Mouse (Mus musculus): ENCODE data around the gene Slc25a30. TPM values are rescaled to one million over a fixed set of nuclear protein-coding genes. Genes with fewer than 3 reads are reported as not detected.

Gene Slc25a30
- polyA plus RNA-seq (2012; rRNA removed) (2.6 and 3.8 TPM in 2 replicates), polyA plus RNA-seq (2014; fragmentation: Nextera tagmentation; extraction: Ambion mirVana) (2.0 and 2.8 TPM in 2 replicates)

DNA sequence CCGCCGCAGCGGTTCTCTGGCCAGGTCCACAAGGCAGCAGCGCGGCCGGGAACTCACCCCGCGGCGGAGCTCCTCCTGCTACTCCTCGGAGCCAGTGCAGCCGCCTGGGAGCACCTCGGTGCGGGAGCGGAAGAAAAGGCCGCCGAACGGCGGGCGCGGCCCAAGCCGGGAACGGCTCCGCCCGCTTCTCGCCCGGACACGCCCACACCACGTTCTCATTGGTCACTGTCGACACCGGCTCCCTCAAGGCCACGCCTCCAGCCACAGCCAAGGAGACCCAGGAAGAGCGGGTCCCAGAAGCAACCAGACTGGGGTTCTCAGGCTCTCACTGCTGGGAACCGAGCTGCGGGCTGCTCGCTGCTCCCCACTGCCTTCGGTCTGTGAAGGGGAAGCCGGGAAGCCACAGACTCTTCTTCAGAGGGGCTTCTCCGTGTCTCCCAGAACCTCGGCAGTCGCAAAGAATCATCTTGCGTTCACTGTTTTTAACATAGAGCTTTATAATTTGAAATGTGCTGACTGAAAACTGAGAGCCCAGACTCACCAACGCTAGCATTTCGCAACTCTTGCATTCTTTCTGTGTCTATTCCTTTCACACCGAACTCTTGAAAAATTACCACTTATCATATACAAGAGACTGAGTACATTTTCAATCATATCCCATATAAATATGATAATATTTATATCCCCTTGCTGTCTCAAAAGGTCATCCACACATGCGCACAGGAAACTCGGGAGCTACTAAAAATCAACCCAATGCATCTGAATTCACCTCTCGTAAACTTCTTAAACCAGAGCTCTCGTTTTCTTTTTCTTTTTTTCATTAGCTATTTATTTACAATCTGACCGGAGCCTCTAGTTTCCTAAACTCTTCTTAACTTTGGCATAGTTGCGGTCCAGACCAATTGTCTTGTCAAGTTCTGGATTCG lies at the start of gene Slc25a30:
Gene Slc25a30, minus strand, starts transcription at position 170 of the 926 bp plus-strand sequence.
- H3K36me3 ChIP-seq (replicated peaks; ENCODE audit: control insufficient read depth, insufficient read depth, low read depth), result no peaks in the 10 kb centered on the region
- peak within 1 kb of the TSS; percentile 70 for H3K9ac ChIP-seq (replicated peaks)
- H3K4me2 ChIP-seq (ENCODE audit: low read depth), result peak within 1 kb of the TSS; percentile 79
- peak; percentile 96 for ATAC-seq (ENCODE audit: insufficient read depth)
- H3K9me3 ChIP-seq (ENCODE audit: control insufficient read depth, low read length), result no peaks in the 10 kb centered on the region
- peaks cover 3 to 7% of the 10 kb centered on the region in 2 experiments; a peak in 2 of 4 replicates for H3K4me1 ChIP-seq (replicated peaks; ENCODE audit: control insufficient read depth in 2 of 2, insufficient read depth in 2 of 2, low read length in 1 of 2)
- TF ChIP-seq CTCF (IDR thresholded peaks at IDR 0.05; ENCODE audit: low read depth) (no peak), EP300 (IDR thresholded peaks at IDR 0.05; ENCODE audit: low read depth) (no peak)
- peak; percentile 92 for DNase-seq (ENCODE audit: low read depth in 3 of 3, low spot score in 3 of 3)
- 4% methylated on average over 51 of the region's 51 CpGs for WGBS (ENCODE audit: insufficient replicate concordance)
- no peaks in the 10 kb centered on the region for H3K27me3 ChIP-seq (ENCODE audit: control insufficient read depth, insufficient read depth, low read length)
- peak within 1 kb of the TSS; percentile 70 to 79 for H3K4me3 ChIP-seq (ENCODE audit: insufficient read depth in 1 of 2, low read depth in 2 of 2, low read length in 2 of 2)
- H3K27ac ChIP-seq, result peak within 1 kb of the TSS; percentile 55

DNA sequence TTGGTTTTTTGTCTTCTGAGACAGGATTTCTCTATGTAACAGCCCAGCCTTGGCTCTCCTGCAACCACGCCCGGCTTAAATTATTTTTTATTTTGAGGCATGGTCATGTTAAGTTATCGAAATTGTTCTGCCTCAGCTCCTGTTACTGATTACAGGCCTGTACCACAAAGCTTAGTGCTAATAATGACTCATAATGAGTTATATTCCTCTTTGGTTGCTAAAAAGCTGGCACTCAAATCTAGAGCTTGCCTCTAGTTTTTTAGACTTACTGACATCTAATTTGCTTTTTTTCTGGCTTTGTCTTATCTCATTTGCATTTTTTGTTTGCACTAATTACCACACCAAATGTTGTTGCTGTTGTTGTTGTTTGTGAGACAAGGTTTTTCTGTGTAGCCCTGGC lies 49.7 kb upstream of the Slc25a30 start:
- Histone ChIP-seq H3K4me2 (ENCODE audit: low read depth) (peak overlapping the region; percentile 99), H3K27me3 (ENCODE audit: control insufficient read depth, insufficient read depth, low read length) (no peaks in the 10 kb centered on the region), H3K9me3 (ENCODE audit: control insufficient read depth, low read length) (no peaks in the 10 kb centered on the region), H3K27ac (peak overlapping the region; percentile 95), H3K4me3 (ENCODE audit: insufficient read depth in 1 of 2, low read depth in 2 of 2, low read length in 2 of 2) (peak overlapping the region; percentile 20 to 24; a peak in 3 of 4 replicates), H3K36me3 (replicated peaks; ENCODE audit: control insufficient read depth, insufficient read depth, low read depth) (no peaks in the 10 kb centered on the region), H3K4me1 (replicated peaks; ENCODE audit: control insufficient read depth in 2 of 2, insufficient read depth in 2 of 2, low read length in 1 of 2) (peaks cover 53 to 60% of the 10 kb centered on the region in 2 experiments), H3K9ac (replicated peaks) (peak overlapping the region; percentile 60)
- DNase-seq (ENCODE audit: low read depth in 3 of 3, low spot score in 3 of 3) (no peak), ATAC-seq (ENCODE audit: insufficient read depth) (no peak)
- no peak for TF ChIP-seq CTCF (IDR thresholded peaks at IDR 0.05; ENCODE audit: low read depth)
- TF ChIP-seq EP300 (IDR thresholded peaks at IDR 0.05; ENCODE audit: low read depth), result no peak
- 61% methylated on average over 3 of the region's 3 CpGs for WGBS (ENCODE audit: insufficient replicate concordance)

DNA sequence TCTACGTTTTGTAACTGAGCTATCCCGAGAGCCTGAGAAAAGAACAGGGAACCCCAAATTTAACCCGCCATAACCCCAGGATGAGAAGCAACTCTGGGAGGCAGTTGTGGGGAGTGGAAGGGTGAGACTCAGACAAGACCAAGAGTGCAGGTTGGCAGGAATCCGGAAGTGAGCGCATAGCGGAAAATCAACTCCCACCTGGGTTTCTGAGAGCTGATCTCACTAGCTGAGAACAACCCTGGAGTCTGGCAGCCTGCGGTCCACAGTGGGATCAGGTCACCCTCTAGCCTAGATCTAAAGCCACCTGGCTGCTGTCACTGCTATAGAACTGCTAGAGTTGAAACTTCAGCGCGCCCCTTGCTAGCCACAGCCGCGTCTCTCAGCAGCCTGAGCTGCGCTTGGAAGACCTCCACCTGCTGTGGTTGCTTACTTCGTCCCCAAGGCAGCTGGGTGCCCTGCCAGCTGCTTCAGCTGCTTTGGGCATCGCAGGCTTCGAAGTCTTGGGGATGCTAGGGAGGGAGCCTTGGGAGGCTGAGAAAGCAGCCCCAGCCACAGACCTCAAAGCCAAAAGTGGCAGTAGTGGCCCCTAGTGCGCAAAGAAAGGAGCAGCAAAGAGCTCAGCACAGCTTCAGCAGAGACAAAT lies 48.0 kb upstream of the Slc25a30 start:
- H3K27ac ChIP-seq, result peak overlapping the region; percentile 97
- peaks cover 53 to 60% of the 10 kb centered on the region in 2 experiments for H3K4me1 ChIP-seq (replicated peaks; ENCODE audit: control insufficient read depth in 2 of 2, insufficient read depth in 2 of 2, low read length in 1 of 2)
- H3K4me3 ChIP-seq (ENCODE audit: insufficient read depth in 1 of 2, low read depth in 2 of 2, low read length in 2 of 2), result peak overlapping the region; percentile 75 to 84
- under 1% methylated on average over 16 of the region's 16 CpGs for WGBS (ENCODE audit: insufficient replicate concordance)
- H3K4me2 ChIP-seq (ENCODE audit: low read depth), result peak overlapping the region; percentile 99
- H3K9ac ChIP-seq (replicated peaks), result peak overlapping the region; percentile 89
- DNase-seq (ENCODE audit: low read depth in 3 of 3, low spot score in 3 of 3) (peak in 2 of 3 experiments; percentile 46 to 69), ATAC-seq (ENCODE audit: insufficient read depth) (peak; percentile 54)
- no peaks in the 10 kb centered on the region for H3K27me3 ChIP-seq (ENCODE audit: control insufficient read depth, insufficient read depth, low read length)
- no peaks in the 10 kb centered on the region for H3K9me3 ChIP-seq (ENCODE audit: control insufficient read depth, low read length)
- TF ChIP-seq EP300 (IDR thresholded peaks at IDR 0.05; ENCODE audit: low read depth), result no peak
- peak; percentile 63 for TF ChIP-seq CTCF (IDR thresholded peaks at IDR 0.05; ENCODE audit: low read depth)
- H3K36me3 ChIP-seq (replicated peaks; ENCODE audit: control insufficient read depth, insufficient read depth, low read depth), result no peaks in the 10 kb centered on the region

DNA sequence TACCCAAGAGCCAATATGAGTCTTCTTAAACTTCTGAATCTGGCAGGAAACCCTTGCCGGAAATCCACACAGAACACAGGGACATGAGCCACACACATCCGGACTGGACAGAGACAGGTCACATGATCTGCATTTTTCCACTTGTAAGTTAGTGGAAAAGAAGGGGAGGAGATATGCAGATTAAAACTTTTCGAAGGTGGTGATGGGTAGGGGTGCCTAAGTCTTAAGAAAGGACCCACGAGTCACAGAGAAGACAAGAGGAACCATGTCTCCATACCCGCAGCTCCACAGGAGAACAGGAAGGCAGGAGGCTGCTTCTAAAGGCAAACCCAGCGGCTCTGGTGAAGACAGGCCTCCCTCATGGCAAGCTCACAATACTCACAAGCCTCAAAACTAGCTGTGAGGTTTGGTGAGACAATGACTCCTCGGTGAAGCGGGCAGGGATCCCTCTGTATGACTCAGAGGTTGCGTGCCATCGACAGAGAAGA lies 47.5 kb upstream of the Slc25a30 start:
- H3K9me3 ChIP-seq (ENCODE audit: control insufficient read depth, low read length), result no peaks in the 10 kb centered on the region
- under 1% methylated on average over 10 of the region's 10 CpGs for WGBS (ENCODE audit: insufficient replicate concordance)
- peak overlapping the region; percentile 99 for H3K4me2 ChIP-seq (ENCODE audit: low read depth)
- peak overlapping the region; percentile 75 to 84 for H3K4me3 ChIP-seq (ENCODE audit: insufficient read depth in 1 of 2, low read depth in 2 of 2, low read length in 2 of 2)
- H3K4me1 ChIP-seq (replicated peaks; ENCODE audit: control insufficient read depth in 2 of 2, insufficient read depth in 2 of 2, low read length in 1 of 2), result peaks cover 58 to 60% of the 10 kb centered on the region in 2 experiments
- peak overlapping the region; percentile 89 for H3K9ac ChIP-seq (replicated peaks)
- DNase-seq (ENCODE audit: low read depth in 3 of 3, low spot score in 3 of 3), result peak; percentile 78 to 88 (median 81)
- peak; percentile 76 for ATAC-seq (ENCODE audit: insufficient read depth)
- H3K27ac ChIP-seq, result peak overlapping the region; percentile 97
- TF ChIP-seq EP300 (IDR thresholded peaks at IDR 0.05; ENCODE audit: low read depth) (no peak; the same call in 1 of the 2 replicates), CTCF (IDR thresholded peaks at IDR 0.05; ENCODE audit: low read depth) (no peak)
- H3K36me3 ChIP-seq (replicated peaks; ENCODE audit: control insufficient read depth, insufficient read depth, low read depth), result no peaks in the 10 kb centered on the region
- H3K27me3 ChIP-seq (ENCODE audit: control insufficient read depth, insufficient read depth, low read length), result no peaks in the 10 kb centered on the region

Data from liver, embryonic 14.5 days (tissue).